Mouse (Mus musculus): ENCODE measurements around the gene Angptl8. TPM values are rescaled to one million over a fixed set of nuclear protein-coding genes. Genes with fewer than 3 reads are reported as not detected.
"Not testable (repeated sequence)": the region's sequence is repeated elsewhere in the genome, so short reads cannot be mapped to it uniquely, and the experiment has no call there.

Gene Angptl8
- polyA plus RNA-seq, 1 experiment = not detected

DNA sequence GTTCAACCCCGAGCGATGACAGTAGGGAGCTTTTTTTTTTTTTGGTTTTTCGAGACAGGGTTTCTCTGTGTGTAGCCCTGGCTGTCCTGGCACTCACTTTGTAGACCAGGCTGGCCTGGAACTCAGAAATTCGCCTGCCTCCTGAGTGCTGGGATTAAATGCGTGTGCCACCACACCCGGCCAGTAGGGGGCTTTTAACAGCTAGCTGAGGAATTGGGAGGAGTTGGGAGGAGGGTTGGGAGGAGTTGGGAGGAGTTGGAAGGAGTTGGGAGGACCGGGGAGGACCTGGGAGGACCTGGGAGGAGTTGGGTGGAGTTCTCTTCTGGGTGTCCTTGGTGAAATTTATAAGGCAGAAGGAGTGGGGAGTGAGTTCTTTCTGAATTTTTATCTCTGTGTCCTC lies 34.0 kb downstream of the Angptl8 start:
- DNase-seq (ENCODE audit: low read depth) = not testable (repeated sequence)
- peak; percentile 24; the same call in 1 of the 2 replicates for TF ChIP-seq CTCF (IDR thresholded peaks at IDR 0.05; ENCODE audit: borderline replicate concordance, extremely low read depth, insufficient read depth, insufficient read length)

DNA sequence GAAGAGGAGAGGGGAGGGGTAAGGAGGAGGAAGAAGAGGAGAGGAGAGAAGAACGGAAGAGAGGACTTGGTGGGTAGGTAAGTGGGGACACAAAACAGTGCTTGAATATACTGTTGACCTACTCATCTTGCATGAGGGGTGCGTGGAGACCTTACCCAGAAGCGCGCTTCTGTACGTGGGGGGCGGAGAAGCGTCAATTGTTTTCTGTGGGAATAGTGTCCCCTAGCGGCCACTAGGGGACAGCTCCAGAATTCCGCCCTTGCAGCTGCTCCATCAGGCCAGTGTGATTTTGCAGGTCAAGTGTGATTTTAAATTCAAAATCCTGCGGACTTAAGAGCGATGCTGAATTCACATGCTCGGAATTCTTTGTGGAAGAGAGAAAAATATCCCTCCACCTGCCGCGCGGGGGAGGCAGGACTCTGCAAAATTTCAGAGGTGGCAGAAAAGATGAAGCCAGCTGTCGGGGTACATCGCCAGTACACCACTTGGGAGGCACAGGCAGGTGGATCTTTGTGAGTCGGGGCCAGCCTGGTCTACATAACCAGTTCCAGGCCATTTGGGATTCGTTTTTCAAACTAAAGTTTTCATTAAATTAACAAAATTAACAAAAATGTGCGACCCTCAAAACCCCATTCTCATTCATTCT lies 35.7 kb downstream of the Angptl8 start:
- TF ChIP-seq CTCF (IDR thresholded peaks at IDR 0.05; ENCODE audit: borderline replicate concordance, extremely low read depth, insufficient read depth, insufficient read length) (peak; percentile 80), POLR2A (IDR thresholded peaks at IDR 0.05; ENCODE audit: borderline replicate concordance, extremely low read depth, insufficient read depth, insufficient read length, poor library complexity, severe bottlenecking) (no peak)
- DNase-seq (ENCODE audit: low read depth) = peak; percentile 72

DNA sequence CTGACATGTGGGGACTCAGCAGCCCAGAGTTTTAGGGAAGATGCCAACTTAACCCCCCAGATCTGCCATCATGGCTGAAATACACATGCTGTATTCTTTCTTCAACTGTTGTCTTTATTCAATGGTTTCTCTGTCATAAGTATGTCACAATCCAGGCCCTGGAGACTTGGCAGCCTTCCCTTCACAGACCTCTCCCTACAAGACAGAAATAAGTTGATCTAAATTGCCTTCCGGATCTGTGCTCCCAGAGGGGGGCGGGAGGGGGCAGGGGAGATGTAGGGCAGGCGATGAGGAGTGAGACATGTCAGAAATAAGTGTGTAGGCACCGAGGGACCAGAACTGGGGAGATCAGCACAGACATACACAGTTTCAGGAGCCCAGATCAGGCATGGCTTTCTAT lies 36.9 kb downstream of the Angptl8 start:
- no peak for DNase-seq (ENCODE audit: low read depth)
- TF ChIP-seq CTCF (IDR thresholded peaks at IDR 0.05; ENCODE audit: borderline replicate concordance, extremely low read depth, insufficient read depth, insufficient read length) (no peak), POLR2A (IDR thresholded peaks at IDR 0.05; ENCODE audit: borderline replicate concordance, extremely low read depth, insufficient read depth, insufficient read length, poor library complexity, severe bottlenecking) (no peak)

DNA sequence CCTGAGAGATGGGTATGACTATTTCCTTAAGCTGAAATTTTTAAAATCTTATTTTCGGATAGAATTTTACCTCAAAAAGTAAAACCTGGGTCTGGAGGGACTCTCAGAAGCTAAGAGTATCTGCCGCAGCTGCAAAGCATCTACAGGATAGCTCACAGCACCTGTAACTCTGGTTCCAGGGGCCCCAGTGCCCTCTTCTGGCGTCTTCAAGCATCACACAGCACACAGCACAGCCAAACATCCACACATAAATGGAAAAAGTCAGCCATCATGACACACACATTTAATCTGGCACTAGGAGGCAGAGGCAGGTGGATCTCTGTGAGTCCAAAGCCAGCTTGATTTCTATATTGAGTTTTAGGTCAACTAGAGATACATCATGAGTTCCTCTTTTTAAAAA lies 41.3 kb downstream of the Angptl8 start:
- TF ChIP-seq POLR2A (IDR thresholded peaks at IDR 0.05; ENCODE audit: borderline replicate concordance, extremely low read depth, insufficient read depth, insufficient read length, poor library complexity, severe bottlenecking) = no peak
- TF ChIP-seq CTCF (IDR thresholded peaks at IDR 0.05; ENCODE audit: borderline replicate concordance, extremely low read depth, insufficient read depth, insufficient read length) = no peak
- no peak for DNase-seq (ENCODE audit: low read depth)

Other genes with a start within 250 kb of the Angptl8 start
- 78.1 and 80.7 TPM in 2 replicates for gene Timm29, start 242.8 kb upstream of the Angptl8 start, polyA plus RNA-seq (2012; rRNA removed)
- gene Yipf2, start 242.7 kb upstream of the Angptl8 start, polyA plus RNA-seq (2012; rRNA removed) = 17.5 and 26.8 TPM in 2 replicates
- gene Smarca4, start 219.3 kb upstream of the Angptl8 start, polyA plus RNA-seq (2012; rRNA removed) = 198 and 241 TPM in 2 replicates
- 21.3 and 21.4 TPM in 2 replicates for gene Ldlr, start 112.0 kb upstream of the Angptl8 start, polyA plus RNA-seq (2012; rRNA removed)
- 19.6 and 34.1 TPM in 2 replicates for gene Spc24, start 75.2 kb upstream of the Angptl8 start, polyA plus RNA-seq (2012; rRNA removed)
- gene Kank2, start 36.8 kb upstream of the Angptl8 start, polyA plus RNA-seq (2012; rRNA removed) = 5.9 and 10.8 TPM in 2 replicates
- gene Dock6, start 17.1 kb downstream of the Angptl8 start, polyA plus RNA-seq (2012; rRNA removed) = 53.6 and 59.4 TPM in 2 replicates
- gene Rab3d, start 82.7 kb downstream of the Angptl8 start, polyA plus RNA-seq (2012; rRNA removed) = 23.3 and 34.1 TPM in 2 replicates
- 15.7 and 16.1 TPM in 2 replicates for gene Ccdc159, start 92.0 kb downstream of the Angptl8 start, polyA plus RNA-seq (2012; rRNA removed)
- 28.6 and 46.8 TPM in 2 replicates for gene Tmem205, start 92.0 kb downstream of the Angptl8 start, polyA plus RNA-seq (2012; rRNA removed)
- gene Plppr2, start 101.5 kb downstream of the Angptl8 start, polyA plus RNA-seq (2012; rRNA removed) = 179 and 182 TPM in 2 replicates
- gene Swsap1, start 120.2 kb downstream of the Angptl8 start, polyA plus RNA-seq (2012; rRNA removed) = 7.3 and 8.7 TPM in 2 replicates
- gene Epor, start 128.0 kb downstream of the Angptl8 start, polyA plus RNA-seq (2012; rRNA removed) = 2.1 and 2.3 TPM in 2 replicates
- 1.8 and 2.3 TPM in 2 replicates for gene Rgl3, start 153.9 kb downstream of the Angptl8 start, polyA plus RNA-seq (2012; rRNA removed)
- gene Ccdc151, start 167.1 kb downstream of the Angptl8 start, polyA plus RNA-seq (2012; rRNA removed) = 5.2 and 6.7 TPM in 2 replicates
- gene Prkcsh, start 167.3 kb downstream of the Angptl8 start, polyA plus RNA-seq (2012; rRNA removed) = 121 and 126 TPM in 2 replicates
- gene Elavl3, start 216.5 kb downstream of the Angptl8 start, polyA plus RNA-seq (2012; rRNA removed) = 203 and 265 TPM in 2 replicates
- gene Gm49318, start 235.7 kb downstream of the Angptl8 start, polyA plus RNA-seq (2012; rRNA removed) = not detected in 2 replicates
- 49.1 and 62.1 TPM in 2 replicates for gene Zfp653, start 235.9 kb downstream of the Angptl8 start, polyA plus RNA-seq (2012; rRNA removed)
- 51.3 and 57.7 TPM in 2 replicates for gene Ecsit, start 249.9 kb downstream of the Angptl8 start, polyA plus RNA-seq (2012; rRNA removed)

Measured in brain, embryonic 14.5 days (tissue).